Mouse (Mus musculus): Measurements from ENCODE around the gene Syngr1.
"Not testable (repeated sequence)": the region's sequence is repeated elsewhere in the genome, so short reads cannot be mapped to it uniquely, and the experiment has no call there.

Syngr1 gene

DNA sequence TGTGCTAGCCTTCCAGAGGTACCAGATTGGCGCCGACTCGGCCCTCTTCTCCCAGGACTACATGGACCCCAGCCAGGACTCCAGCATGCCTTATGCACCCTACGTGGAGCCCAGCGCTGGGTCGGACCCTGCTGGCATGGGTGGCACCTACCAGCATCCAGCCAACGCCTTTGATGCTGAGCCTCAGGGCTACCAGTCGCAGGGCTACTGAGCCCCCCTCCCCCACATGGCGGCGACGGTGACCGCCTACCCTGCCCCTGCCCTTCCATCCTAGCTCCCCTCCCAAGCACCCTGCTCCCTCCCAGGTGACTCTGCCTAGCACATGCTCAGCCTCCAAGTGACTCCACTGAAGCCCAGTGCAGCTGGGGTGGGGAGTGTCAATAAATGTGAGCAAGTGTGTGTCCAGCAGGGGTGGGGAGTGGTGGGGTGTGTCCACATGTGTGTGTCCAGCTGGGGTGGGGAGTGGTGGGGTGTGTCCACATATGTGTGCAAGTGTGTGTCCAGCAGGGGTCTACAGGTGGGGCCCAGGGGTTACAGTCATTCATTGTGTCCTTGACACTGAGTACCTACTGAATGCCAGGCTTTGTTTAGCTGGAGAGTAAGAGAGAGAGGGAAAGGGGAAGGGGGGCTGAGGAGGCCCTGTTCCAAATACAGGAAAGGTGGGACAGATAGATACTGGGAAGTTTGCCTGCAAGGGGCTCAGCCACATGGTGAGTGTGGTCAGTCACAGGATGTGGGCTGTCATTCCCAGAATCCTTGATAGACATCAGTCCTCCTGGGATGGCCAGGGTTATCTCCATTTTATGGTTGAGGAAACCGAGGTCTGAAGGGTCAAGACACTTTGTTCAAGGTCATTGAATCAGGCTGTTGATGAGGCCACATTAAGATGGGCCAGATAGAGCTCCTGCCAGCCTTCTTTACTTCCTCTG lies 25.0 kb downstream of the Syngr1 start:
- DNase-seq (ENCODE audit: low spot score) = no peak

DNA sequence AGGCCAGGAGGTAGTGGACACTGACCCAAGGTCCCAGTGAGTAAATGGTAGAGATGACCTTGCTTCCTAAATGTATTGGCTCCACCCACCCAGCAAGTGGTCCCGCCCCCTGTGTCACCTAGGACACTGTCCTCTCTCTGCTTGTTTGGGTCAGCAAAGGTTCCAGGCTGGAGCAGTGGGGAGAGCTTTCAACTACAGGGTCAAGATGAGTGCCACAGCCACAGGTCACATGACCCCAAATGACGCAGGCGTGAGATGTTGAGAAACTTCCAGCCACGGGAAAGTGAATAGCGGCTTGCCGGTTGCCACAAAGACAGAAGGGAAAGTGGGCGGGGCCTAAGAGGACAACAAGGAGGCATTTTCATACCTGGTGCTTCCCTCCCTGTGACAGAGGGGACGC lies 26.0 kb downstream of the Syngr1 start:
- DNase-seq (ENCODE audit: low spot score) = no peak

DNA sequence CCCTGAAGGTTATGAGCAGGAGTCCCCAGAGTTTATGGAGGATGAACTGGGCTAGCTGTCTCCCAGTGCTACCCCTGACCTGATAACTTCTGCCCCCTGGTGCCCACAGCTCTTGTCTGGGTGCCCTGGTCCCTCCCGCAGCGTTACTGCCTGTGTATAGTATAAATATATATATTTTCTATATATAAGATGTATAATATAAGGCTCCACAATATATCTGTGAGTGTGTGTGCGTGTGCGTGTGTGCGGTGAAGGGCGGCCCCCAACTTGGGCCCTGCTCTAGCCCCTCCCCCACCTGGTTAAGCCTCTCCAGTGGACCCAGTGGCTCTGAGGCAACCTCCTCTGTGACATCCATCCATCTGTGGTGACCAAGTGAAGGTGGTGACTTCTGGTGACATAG lies 27.9 kb downstream of the Syngr1 start:
- DNase-seq (ENCODE audit: low spot score) = no peak

DNA sequence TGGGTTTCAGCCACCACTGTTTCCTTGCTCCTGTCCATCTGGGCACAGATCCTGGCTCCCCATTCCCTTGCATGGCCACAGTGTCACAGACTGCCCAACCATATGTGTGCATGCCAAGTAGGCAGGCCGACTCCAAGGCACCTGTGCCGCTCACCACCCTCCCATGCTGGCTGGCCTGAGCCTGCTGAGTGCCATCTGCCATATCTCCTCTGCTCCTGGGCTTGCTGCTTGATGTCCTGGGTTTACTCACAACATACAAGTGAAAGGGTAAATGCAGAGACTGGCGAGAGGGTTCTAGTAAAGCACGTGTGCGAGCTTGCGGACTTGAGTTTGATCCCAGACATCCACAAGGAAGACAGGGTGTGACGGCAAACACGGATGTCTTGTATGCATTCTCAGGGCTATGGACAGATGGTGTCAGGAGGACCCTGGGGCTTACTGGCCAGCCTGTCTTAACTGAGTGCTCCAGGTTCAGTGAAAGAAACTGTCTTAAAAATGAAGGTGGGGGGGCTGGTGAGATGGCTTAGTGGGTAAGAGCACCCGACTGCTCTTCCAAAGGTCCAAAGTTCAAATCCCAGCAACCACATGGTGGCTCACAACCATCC lies 30.7 kb downstream of the Syngr1 start:
- no peak for DNase-seq (ENCODE audit: low spot score)

DNA sequence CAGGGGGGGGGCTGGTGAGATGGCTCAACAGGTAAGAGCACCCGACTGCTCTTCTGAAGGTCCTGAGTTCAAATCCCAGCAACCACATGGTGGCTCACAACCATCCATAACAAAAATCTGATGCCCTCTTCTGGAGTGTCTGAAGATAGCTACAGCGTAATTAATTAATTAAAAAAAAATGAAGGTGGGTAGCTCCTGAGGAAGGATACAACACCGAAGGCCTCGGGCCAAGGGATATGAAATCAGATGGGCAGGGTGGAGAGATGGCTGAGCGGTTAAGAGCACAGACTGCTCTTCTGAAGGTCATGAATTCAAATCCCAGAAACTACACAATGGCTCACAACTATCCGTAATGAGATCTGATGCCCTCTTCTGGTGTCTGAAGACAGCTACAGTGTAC lies 31.3 kb downstream of the Syngr1 start:
- not testable (repeated sequence) for DNase-seq (ENCODE audit: low spot score)

DNA sequence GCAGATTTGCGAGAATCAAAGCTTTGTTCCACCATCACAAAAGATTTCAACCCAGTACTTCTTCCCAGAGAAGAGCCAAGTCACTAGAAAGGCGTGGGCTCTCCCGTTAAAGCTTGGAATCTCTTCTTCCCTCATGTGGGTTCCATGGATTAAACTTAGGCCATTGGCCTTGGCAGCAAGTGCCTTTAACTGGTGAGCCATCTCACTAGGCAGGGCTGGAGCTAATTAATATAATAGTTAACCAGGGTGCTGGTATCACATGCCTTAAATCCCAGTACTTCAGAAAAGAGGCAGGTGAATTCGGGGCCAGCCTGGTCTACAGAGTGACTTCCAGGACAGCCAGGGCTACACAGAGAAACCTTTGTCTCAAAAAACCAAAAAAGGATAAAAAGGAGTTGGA lies 33.5 kb downstream of the Syngr1 start:
- no peak for DNase-seq (ENCODE audit: low spot score)

DNA sequence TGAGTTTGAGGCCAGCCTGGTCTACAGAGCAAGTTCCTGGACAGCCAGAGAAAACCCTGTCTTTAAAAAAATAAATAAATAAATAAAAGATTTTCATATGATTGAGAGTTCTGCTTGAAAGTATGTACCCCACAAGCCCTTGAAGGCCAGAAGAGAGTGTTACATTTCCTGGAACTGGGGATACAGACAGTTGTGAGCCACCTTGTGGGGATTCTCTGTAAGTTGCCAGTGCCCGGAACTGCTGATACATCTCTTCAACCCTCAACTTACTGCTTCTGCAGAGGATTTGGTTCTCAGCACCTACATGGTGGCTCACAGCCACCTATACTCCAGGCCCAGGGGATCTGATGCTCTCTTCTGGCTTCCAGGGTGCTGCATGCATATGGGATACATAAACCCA lies 36.1 kb downstream of the Syngr1 start:
- no peak for DNase-seq (ENCODE audit: low spot score)

DNA sequence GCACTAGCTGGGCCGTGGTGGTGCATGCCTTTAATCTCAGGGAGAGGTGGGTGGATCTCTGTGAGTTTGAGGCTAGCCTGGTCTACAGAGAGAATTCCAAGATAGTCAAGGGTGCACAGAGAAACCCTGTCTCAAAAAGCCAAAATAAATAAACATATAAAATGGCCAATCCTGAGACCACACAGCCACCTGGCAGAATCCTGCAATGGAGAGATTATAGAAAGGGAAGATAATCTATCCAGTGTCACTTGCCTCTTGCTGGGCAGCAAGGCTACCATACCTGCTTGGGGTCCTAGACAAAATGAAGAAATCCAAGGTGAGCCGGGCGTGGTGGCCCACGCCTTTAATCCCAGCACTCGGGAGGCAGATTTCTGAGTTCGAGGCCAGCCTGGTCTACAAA lies 38.8 kb downstream of the Syngr1 start:
- DNase-seq (ENCODE audit: low spot score) = no peak

DNA sequence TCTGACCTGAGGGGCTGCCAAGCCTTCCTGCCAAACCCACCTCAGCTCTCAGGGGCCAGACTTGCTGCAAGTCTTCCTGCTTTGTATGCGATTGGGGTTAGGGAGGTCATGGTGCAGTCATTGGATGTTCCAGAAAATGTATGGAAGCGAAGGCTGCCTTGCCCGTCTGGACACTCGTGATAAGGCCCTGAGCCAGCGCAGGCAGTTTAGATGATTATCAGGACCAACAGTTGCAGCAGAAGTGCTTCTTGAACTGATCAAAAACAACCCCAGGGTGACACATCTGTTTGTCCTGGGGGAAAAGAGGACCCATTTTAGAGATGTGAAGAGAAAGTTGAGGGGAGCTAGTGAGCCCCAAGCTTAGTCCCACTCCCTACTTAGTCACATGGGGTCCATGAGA lies 39.6 kb downstream of the Syngr1 start:
- DNase-seq (ENCODE audit: low spot score) = no peak

DNA sequence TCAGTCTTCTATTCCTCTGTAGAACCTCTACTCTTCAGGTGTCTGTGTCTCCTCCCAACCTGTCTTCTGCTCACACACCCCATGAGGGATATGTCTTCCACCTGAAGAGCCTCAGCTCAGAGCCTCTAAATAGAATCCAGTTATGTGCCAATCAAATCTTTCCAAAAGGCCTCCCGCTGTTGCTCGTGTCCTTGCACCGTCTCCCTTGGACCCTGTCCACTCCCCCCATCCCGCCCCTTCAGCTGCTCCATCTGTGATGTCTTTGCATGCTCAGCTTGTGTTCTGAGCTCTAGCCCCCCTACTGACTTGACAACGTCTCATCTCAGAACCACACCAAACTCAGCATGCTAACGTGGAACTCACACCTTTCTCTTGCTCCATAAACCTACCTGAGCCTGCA lies 40.3 kb downstream of the Syngr1 start:
- DNase-seq (ENCODE audit: low spot score) = no peak

DNA sequence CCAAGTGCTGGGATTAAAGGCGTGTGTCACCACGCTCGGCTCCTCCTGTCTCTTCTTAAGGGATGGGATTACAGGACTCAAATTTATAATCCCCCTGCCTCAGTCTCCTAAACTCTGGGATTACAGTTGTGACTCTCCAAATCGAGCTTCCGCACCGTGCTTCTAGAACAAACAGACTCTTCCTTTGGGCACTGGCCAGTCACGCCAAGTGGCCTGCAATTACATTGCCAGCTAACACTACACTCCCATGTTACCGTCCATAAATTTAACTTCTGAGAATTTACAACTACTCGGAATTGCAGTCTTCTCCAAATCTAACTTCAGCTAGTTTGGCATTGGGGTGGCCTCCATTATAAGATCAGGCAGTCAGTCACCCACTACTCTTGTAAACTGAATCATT lies 41.3 kb downstream of the Syngr1 start:
- DNase-seq (ENCODE audit: low spot score) = no peak

DNA sequence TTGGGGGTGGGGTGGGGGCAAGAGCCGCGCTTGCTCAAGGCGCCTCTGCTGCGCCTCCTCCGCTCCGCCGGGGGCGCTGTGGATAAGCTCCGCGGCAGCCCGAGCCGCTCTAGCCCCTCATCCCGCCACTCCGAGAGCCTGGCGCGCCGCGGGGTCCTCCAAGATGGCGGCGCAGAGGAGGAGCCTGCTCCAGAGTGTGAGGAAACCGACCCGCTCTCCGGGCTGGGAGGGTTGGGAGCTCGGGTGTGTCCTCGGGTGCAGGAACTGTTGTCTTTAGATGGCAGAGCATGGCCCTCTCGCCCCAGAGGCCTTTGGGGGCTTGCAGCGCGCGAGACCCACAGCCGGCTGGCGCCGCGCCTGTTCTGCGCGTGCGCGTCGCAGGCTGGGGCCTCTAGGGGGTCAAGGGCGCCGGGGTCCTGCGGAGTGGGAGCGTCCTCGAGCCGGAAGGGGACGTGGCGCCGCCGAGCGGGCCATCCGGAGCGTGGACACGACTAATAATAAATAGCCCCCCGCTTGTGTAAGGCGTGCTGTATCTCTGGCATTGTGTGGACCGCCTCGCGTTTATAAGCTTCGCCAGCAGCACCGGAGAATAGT lies 42.0 kb downstream of the Syngr1 start, which contains the start of gene Tab1:
Gene Tab1 (plus strand): TSS at position 135 of the 594 bp plus-strand sequence.
- DNase-seq (ENCODE audit: low spot score) = peak; percentile 90

DNA sequence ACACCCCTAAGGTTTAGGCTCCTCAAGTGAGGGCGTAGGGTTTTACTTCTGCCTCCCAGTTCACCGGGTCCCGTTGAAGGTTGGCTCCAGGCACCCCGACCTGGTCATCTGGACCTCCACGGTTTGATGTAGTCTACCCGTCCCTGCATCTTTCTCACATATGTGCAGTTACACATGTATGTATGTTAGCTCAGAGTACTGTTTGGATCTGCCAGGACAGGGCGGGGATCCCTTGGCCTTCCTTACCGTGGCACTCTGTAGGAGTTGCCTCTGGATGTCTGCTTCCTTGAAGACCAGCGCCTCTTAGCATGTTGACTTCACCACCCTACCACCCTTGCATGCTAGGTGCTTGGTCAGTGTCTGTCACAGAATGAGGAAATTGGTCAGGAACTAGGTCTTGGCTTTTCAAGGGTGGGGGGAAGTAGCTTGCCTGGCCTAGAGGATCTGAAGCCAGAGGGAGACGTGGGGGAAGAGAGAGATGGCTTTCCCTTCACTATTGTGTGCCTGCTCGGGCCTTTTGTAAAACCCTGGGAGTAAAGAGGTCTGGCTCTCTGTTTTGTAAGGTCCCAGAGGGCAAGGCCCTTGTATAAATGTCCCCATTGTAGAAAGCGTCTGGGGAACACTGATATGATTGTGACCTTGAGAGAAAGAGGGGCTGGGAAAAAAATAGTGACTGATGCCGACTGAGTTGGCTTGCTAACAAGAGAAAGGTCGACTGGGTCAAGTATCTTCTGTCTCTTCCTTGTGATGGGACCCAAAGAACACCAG lies 42.7 kb downstream of the Syngr1 start:
- DNase-seq (ENCODE audit: low spot score) = peak; percentile 24

DNA sequence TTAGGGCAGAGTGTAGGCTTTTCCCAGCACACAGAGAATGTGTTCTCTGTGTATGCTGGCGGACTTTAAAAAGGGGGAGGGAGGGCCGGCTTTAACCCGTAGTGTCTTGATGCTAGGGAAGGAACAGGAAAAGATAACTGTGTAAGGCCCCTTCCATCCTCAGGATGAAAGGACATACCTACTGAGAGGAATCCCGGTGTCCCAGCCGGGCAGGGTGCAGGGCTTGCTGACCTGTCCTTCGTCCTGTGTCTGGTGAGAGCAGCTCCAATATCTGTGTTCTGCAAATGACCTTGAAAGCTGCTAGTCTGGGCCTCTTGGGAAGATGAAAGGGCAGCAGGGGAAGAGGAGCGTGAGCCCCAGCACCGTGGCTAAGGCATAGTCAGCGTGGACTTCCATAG lies 43.3 kb downstream of the Syngr1 start:
- no peak for DNase-seq (ENCODE audit: low spot score)

DNA sequence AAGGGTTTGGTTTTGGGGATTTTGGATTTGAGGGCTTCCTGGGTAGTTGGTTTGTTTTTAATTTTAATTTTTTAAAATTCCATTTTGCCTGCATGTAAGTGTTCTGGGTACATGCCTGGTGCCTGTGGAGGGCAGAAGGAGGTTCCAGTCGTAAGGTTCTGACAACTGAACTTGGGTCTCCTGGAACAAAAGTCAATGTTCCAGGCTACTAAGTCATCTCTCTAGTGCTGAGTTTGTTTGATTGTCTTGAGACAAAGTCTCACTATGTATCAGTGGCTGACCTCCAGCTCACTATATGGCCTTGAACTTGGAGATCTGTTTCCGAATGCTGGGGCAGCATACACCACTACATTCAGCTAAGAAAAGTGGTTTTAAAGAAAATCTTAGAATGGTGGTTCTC lies 44.4 kb downstream of the Syngr1 start:
- no peak for DNase-seq (ENCODE audit: low spot score)

DNA sequence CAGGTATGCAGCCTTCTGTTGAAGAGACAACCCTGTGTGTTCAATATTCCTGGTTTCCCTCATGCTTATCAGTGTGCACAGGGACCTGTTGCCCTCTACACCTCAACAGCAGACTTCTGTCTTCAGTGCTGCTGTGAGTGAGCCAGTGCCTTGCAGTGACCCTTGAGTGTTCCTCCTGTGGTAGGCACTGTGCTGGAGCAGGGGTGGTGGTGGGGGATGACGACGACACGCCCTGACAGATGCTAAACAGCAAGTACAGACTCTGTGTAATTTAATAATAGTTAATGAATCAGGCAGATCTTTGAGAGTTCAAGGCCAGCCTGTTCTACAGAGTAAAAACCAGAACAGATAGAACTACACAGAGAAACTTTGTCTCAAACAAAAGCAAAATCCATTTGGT lies 45.5 kb downstream of the Syngr1 start:
- DNase-seq (ENCODE audit: low spot score) = no peak

DNA sequence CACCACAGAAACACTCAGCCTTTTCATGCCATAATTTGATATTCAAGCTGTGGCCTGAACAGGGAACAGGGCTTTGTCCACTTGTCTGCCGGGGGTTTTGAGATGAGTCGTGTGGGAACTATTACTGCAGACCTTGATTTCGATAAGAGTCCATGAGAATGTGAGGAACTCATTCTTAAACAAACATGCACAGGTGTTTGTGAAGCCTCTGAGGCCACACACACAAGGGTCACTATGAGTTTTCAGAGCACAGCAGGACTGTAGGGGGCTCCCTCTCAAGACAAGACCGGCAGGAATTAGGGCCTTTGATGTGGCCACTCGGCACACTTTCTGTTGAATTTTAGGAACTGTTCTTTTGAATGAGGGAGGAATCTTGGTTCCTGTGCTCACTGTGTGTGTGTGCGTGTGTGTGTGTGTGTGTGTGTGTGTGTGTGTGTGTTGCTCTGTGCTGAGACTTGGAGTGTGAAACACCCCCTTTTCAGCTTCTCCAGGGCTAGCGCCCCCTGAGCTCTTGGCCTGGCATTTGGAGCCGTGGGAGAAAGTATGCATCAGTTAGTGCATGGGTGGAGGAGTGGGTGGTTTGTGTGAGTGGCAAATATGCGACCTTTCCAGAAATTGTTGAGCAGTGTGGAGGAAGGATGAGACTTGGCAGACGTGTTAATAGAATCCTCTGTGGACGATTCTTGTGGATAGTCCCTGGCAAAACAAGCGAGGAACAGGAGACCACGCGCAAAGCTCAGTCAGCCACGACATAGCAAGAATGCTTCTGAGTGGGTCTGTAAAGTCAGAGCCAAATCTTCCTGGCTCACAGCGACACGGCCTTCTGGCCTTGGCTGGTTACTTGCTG lies 47.0 kb downstream of the Syngr1 start:
- DNase-seq (ENCODE audit: low spot score) = no peak

DNA sequence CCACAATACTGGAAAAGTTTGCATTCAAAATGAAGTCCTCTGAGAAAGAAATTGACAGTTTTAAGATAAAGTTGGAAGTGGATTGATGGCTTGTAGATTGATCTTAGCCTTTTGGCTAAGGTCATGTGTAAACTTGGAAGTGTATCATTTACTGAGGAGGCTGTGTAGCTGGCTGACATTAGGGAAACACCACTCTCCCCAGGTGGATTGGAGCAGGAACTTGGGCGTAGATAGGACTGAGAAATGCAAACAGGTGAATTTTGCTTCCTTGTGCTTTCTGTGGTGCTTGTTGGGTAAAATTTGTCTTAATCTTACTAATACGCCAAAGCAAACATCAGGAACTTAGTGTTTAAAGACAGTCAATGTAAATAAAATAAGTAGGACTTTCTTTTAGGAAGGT lies 49.2 kb downstream of the Syngr1 start:
- DNase-seq (ENCODE audit: low spot score) = no peak

DNA sequence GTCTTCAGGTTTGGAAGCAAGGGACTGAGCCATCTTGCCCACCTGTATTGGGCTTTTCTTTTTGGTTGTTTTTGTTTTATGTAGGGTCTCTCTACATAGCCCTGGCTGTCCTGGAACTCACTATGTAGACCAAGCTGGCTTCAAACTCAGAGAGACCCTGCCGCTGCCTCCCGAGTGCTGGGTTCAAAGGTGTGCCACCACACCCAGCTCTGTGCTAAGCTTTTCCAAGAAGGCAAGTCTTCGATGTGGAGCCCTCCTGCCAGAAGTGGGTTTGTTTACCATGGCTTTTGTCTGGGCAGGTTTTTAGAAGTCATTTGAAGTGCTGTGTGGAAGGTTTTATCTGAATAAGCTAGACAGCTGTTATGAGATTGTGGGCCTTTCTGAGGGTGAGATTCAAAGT lies 49.7 kb downstream of the Syngr1 start:
- DNase-seq (ENCODE audit: low spot score) = no peak

DNA sequence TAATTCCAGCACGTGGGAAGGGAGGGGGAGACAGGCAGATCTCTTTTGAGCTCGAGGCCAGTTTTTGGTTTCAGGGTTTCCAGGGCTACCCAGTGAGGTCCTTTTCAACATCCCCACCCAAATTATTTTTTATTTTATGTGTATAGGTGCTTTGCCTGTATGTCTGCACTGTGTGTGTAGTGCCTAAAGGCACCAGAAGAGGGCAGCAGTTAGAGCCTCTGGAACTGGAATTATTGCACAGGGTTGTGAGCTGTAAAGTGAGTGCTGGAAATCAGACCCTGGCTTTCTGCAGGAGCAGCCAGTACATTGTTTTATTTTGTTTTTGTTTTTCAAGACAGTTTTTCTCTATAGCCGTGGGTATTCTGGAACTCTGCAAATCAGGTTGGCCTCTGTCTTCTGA lies 51.0 kb downstream of the Syngr1 start:
- no peak for DNase-seq (ENCODE audit: low spot score)

DNA sequence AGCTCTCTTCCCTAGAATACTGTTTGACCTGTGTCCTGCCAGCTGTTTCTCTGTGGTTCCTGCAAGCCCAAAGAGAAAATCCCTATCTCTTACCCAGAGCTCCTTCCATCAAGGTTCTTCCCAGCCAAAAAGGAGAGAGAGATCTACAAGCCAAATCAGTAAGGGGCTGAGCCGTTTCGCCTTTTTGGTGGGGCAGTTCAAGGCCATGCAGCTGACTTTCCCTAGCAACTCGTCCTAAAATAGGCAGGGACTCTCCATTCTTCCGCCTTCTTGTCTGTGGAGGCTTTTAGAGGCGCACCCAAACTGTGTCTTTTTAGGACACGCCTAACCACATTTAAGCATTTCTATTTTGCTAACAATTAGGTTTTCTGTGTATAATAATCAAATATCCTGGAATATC lies 52.6 kb downstream of the Syngr1 start:
- no peak for DNase-seq (ENCODE audit: low spot score)

DNA sequence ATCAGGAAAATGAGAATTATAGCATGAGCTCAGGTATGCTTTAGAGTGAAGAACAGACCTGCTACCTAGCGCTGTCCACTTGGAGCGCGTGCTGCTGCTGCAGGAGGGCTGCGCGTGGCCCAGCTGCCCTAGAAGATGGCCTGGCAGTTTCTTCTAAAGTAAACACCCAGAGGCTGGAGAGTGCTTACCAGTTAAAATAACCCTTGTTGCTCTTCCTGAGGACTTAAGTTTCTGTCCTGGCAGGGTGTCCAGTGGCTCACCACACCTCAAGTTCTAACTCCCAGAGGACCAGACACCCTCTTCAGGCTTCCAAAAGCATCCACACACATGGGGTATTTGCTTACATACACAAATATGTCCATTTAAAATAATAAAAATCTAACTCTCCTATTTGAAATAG lies 54.3 kb downstream of the Syngr1 start:
- DNase-seq (ENCODE audit: low spot score) = no peak
